Comparison of ENCODE assay signal across 9 mouse cellular contexts in the genomic region with DNA sequence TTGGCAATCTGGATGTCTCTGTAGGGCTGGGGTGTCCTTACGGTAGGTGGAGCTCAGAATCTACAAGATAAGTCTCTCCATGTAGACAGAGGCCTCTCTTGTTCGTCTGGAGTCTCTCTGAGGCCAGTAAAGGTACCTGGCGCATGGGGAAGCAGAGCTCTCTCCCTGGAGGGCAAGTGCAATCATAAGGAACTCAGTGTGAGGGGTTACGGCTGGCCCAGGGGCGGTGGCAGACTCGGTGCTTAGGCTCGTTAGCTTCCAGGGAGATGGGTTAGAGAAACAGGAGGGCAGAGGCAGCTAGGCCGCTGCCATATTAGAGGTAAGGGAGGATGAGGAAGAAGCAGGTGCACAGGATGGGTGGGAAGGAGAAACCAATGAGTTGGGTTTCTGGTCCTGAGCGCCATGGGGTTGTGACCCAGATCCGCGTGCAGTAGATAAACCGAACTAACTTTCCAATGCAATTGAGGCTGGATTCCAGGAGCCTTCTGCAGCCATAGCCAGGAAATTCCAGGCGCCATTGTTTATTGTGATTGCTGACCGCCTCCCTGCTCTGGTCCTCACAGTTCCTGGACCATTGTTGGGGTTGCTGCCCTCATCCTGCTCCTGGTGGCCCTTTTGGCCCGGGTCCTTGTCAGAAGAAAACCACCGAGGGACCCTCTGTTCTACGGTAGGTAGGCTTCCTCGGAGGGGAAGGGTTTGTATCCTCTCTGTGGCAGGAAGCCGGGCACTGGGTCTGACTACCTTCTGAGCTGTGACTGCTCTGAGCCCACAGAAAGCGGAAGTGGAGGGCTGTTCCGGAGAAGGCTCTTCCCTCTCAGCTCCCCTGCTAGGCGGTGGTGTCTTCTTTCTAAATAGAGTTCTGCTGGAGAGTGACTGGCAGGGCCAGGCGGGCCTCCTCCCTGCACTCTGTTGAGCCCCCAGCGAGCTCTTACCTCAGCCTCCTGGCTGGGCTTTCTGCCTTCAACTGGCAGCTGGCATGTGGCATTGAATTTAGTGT. TPM values are rescaled to one million over a fixed set of nuclear protein-coding genes. Genes with fewer than 3 reads are reported as not detected.
DNase-seq lines count a peak whose midpoint lies in the region; ATAC-seq lines count a peak whose summit lies in the region.
"Had no signal": no experiment of that assay in that cellular context is flagged by ENCODE, and none has a peak within 500 bp of the region (broad histone marks: within the 10 kb centered on the region; RNA-seq: fewer than 3 reads in every experiment).

No protein-coding gene starts in this region.

- no peak overlapping the region for H3K4me3 ChIP-seq in limb, embryonic 15.5 days
- no peak overlapping the region for H3K4me3 ChIP-seq in midbrain, embryonic 11.5 days (ENCODE audit: low read depth, low read length)
- H3K4me3 ChIP-seq: midbrain, embryonic 12.5 days had no signal

- H3K27me3 ChIP-seq in limb, embryonic 15.5 days, result peaks cover 29% of the 10 kb centered on the region
- H3K27me3 ChIP-seq in midbrain, embryonic 11.5 days (ENCODE audit: control insufficient read depth, insufficient read depth, low read length), result peaks cover 2% of the 10 kb centered on the region; the same call in 1 of the 2 replicates

- 0 out of 2 replicates have a peak, but pooled peaks have one; percentile 45 for ATAC-seq in limb, embryonic 15.5 days (ENCODE audit: insufficient number of reproducible peaks, low FRiP score, low TSS enrichment, low read depth)
- no peak for ATAC-seq in midbrain, embryonic 11.5 days (ENCODE audit: low FRiP score)
- ATAC-seq in frontal cortex, adult (ENCODE audit: low TSS enrichment), result no peak

- H3K36me3 ChIP-seq in limb, embryonic 15.5 days, result no peaks in the 10 kb centered on the region
- no peaks in the 10 kb centered on the region for H3K36me3 ChIP-seq in midbrain, embryonic 11.5 days (ENCODE audit: control insufficient read depth, insufficient read depth, low read length)
- H3K36me3 ChIP-seq: midbrain, embryonic 12.5 days had no signal

- H3K9ac ChIP-seq in limb, embryonic 15.5 days, result no peak overlapping the region
- H3K9ac ChIP-seq in midbrain, embryonic 11.5 days (ENCODE audit: low read length), result no peak overlapping the region; the same call in 1 of the 2 replicates
- H3K9ac ChIP-seq: midbrain, embryonic 12.5 days had no signal

- 71% methylated on average over 24 of the region's 24 CpGs for WGBS in limb, embryonic 15.5 days
- WGBS in midbrain, embryonic 11.5 days, result 76% methylated on average over 24 of the region's 24 CpGs

- no peak overlapping the region for H3K4me2 ChIP-seq in limb, embryonic 15.5 days
- H3K4me2 ChIP-seq in midbrain, embryonic 11.5 days, result no peak overlapping the region
- H3K4me2 ChIP-seq: midbrain, embryonic 12.5 days had no signal

- H3K9me3 ChIP-seq in limb, embryonic 15.5 days, result no peaks in the 10 kb centered on the region
- no peaks in the 10 kb centered on the region for H3K9me3 ChIP-seq in midbrain, embryonic 11.5 days (ENCODE audit: control insufficient read depth, low read length)
- H3K9me3 ChIP-seq: midbrain, embryonic 12.5 days had no signal

- DNase-seq in right cerebral cortex, postnatal 14 days, result peak; percentile 25
- DNase-seq in right cerebral cortex, postnatal 4 days, result no peak
- peak; percentile 58 to 77 for DNase-seq in heart, adult 18-20 months
- DNase-seq in naive thymus-derived CD4-positive, alpha-beta T cell, adult 2 months (ENCODE audit: low read depth), result peak; percentile 81
- no peak for DNase-seq in midbrain, embryonic 11.5 days (ENCODE audit: low spot score, missing footprints)
- DNase-seq in retina, postnatal 1 day, result no peak

- peaks cover 22% of the 10 kb centered on the region for H3K4me1 ChIP-seq in limb, embryonic 15.5 days
- peaks cover 3% of the 10 kb centered on the region; the same call in 1 of the 2 replicates for H3K4me1 ChIP-seq in midbrain, embryonic 11.5 days (ENCODE audit: control insufficient read depth, insufficient read depth, low read length)

- H3K27ac ChIP-seq in limb, embryonic 15.5 days, result peak overlapping the region; percentile 54; the same call in 1 of the 2 replicates
- H3K27ac ChIP-seq in midbrain, embryonic 11.5 days (ENCODE audit: low read depth, low read length), result no peak overlapping the region
- H3K27ac ChIP-seq: midbrain, embryonic 12.5 days had no signal

RNA-seq across cellular contexts. Expression of a gene that starts 4.1 kb away (rescaled TPM):
- total RNA-seq in heart, adult 18-20 months (2021), result 10 to 100 TPM; 10.7 to 12.3 TPM
- 16.6 and 30.3 TPM in 2 replicates for polyA plus RNA-seq in limb, embryonic 15.5 days (2015; fragmentation: Nextera tagmentation; extraction: Ambion mirVana)
- polyA plus RNA-seq in midbrain, embryonic 11.5 days (2014; fragmentation: Nextera tagmentation; extraction: Ambion mirVana), result 13.1 and 13.4 TPM in 2 replicates

RNA-seq across cellular contexts. Expression of a gene that starts 7.3 kb away (rescaled TPM):
- total RNA-seq in heart, adult 18-20 months (2021), result not detected
- not detected in 2 replicates for polyA plus RNA-seq in limb, embryonic 15.5 days (2015; fragmentation: Nextera tagmentation; extraction: Ambion mirVana)
- not detected in 2 replicates for polyA plus RNA-seq in midbrain, embryonic 11.5 days (2014; fragmentation: Nextera tagmentation; extraction: Ambion mirVana)
- polyA plus RNA-seq: midbrain, embryonic 12.5 days had no signal

RNA-seq across cellular contexts. Expression of a gene that starts 33.7 kb away (rescaled TPM):
- 100 to 1,000 TPM; 134 to 141 TPM for total RNA-seq in heart, adult 18-20 months (2021)
- 55.0 and 61.9 TPM in 2 replicates for polyA plus RNA-seq in limb, embryonic 15.5 days (2015; fragmentation: Nextera tagmentation; extraction: Ambion mirVana)
- 102 and 106 TPM in 2 replicates for polyA plus RNA-seq in midbrain, embryonic 11.5 days (2014; fragmentation: Nextera tagmentation; extraction: Ambion mirVana)

Comparison
In these comparisons a context has a peak if more than half of its experiments do, and no peak if none do; other contexts are left out.
1. DNase-seq: peak in right cerebral cortex, postnatal 14 days (single experiment), heart, adult 18-20 months (2 of 2) and naive thymus-derived CD4-positive, alpha-beta T cell, adult 2 months (single experiment); none in right cerebral cortex, postnatal 4 days (single experiment), midbrain, embryonic 11.5 days (single experiment) and retina, postnatal 1 day (single experiment).